Mouse (Mus musculus): ENCODE measurements at regions not wholly inside any gene's neighbourhood (a gene's known extent, or its start where the extent isn't known, plus 50 kb on each side); places are given as distances from the start of the nearest gene placed in this dataset.
A peak's percentile ranks its signal among the peaks of the same experiment; 100 is the strongest.

DNA sequence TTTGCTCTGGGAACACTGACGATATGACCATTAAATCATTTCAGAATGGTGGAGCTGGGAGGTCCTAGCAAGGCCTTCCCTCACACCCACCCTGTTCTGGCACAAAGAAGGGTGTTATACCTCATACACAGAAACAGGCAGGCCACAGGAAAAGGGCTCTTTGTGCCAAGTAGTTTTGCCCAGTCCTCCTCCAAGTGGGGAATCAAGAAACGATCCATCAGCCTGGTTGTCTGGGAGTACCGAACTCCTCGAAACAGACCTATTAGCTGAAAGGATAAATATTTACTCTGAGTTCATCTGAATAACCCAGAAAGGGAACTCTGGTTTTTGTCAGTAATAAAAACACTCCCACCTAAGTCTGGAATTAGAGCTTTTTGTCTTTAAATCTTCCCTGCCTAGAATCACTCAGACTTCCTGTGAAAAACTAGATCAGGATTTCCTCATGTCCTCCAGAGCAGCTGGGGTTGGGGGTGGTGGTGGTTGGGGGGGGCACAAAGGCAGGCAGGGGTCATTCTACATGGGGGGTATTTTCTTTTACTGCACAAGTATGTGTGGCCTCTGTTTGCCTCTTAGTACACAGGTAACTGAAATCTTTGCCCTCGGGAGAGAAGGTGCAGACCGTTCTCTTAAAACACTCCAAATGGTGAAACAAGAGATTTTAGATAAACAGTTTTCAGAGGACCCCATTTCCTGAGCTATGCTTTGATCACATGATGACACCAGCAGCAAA is 681.3 kb downstream of the Gsdmc2 start:
- H3K36me3 ChIP-seq (ENCODE audit: control insufficient read depth, insufficient read depth, low read length), result no peaks in the 10 kb centered on the region
- WGBS, result 14% methylated on average over 6 of the region's 6 CpGs
- H3K27me3 ChIP-seq (ENCODE audit: control insufficient read depth, insufficient read depth, low read depth, low read length), result no peaks in the 10 kb centered on the region
- H3K27ac ChIP-seq (ENCODE audit: low read length), result no peak overlapping the region
- H3K4me1 ChIP-seq (replicated peaks; ENCODE audit: control insufficient read depth, insufficient read depth, low read length), result peaks cover 6% of the 10 kb centered on the region; the same call in 1 of the 2 replicates
- H3K9ac ChIP-seq (ENCODE audit: low read length), result no peak overlapping the region
- H3K4me3 ChIP-seq (ENCODE audit: low read length), result no peak overlapping the region
- H3K9me3 ChIP-seq (ENCODE audit: control insufficient read depth, low read length), result no peaks in the 10 kb centered on the region
- peak; percentile 41 for ATAC-seq (ENCODE audit: low read depth)
- H3K4me2 ChIP-seq (ENCODE audit: low read depth, low read length), result no peak overlapping the region

- Histone ChIP-seq H3K27me3 (ENCODE audit: control insufficient read depth, insufficient read depth, low read depth, low read length) (no peaks in the 10 kb centered on the region), H3K36me3 (ENCODE audit: control insufficient read depth, insufficient read depth, low read length) (no peaks in the 10 kb centered on the region), H3K4me2 (ENCODE audit: low read depth, low read length) (no peak overlapping the region), H3K27ac (ENCODE audit: low read length) (no peak overlapping the region), H3K9me3 (ENCODE audit: control insufficient read depth, low read length) (no peaks in the 10 kb centered on the region), H3K4me1 (replicated peaks; ENCODE audit: control insufficient read depth, insufficient read depth, low read length) (peaks cover 6% of the 10 kb centered on the region; the same call in 1 of the 2 replicates), H3K4me3 (ENCODE audit: low read length) (no peak overlapping the region), H3K9ac (ENCODE audit: low read length) (no peak overlapping the region)
- no peak for ATAC-seq (ENCODE audit: low read depth)
- 44% methylated on average over 4 of the region's 4 CpGs for WGBS
Measured at GRCm38 (mm10) chr15:63162881-63163549, 682.0 kb downstream of the Gsdmc2 start.

DNA sequence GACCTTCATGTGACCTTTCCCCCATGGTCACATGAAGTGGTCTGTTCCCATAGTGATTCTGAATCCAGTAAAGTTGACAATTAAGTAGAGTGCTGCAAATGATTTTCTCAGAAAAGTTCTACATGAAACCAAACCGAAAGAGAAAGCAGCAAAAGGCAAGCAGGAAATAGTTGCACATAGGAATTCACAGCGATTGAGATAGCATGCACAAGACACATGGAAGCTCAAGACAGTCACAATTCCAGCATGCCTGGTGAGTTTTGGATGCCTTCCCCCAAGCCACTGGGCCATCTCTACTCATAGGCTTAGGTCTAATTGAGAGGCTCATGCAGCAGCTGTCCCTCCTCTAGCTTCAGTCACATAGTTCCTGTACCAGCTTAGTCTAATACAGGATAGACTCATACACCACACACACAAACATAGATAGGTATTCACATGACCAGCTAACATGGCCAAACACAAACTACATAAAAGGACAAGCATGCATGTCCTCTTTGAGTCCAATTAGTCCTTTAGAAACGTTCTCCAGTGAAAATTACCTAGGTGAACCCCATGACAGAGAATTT is 721.8 kb downstream of the Gsdmc2 start:
- no peaks in the 10 kb centered on the region for H3K27me3 ChIP-seq (ENCODE audit: control insufficient read depth, insufficient read depth, low read depth, low read length)
- no peak for ATAC-seq (ENCODE audit: low read depth)
- H3K4me1 ChIP-seq (replicated peaks; ENCODE audit: control insufficient read depth, insufficient read depth, low read length), result no peaks in the 10 kb centered on the region
- no peak overlapping the region for H3K9ac ChIP-seq (ENCODE audit: low read length)
- no peak overlapping the region for H3K4me3 ChIP-seq (ENCODE audit: low read length)
- H3K4me2 ChIP-seq (ENCODE audit: low read depth, low read length), result no peak overlapping the region
- H3K9me3 ChIP-seq (ENCODE audit: control insufficient read depth, low read length), result no peaks in the 10 kb centered on the region
- H3K36me3 ChIP-seq (ENCODE audit: control insufficient read depth, insufficient read depth, low read length), result no peaks in the 10 kb centered on the region
- 78% methylated on average over 3 of the region's 3 CpGs for WGBS
- no peak overlapping the region for H3K27ac ChIP-seq (ENCODE audit: low read length)

GRCm38 (mm10) chr15:63112918-63113317 is 732.1 kb downstream of the Gsdmc2 start:
- no peaks in the 10 kb centered on the region for H3K9me3 ChIP-seq (ENCODE audit: control insufficient read depth, low read length)
- no peak overlapping the region for H3K27ac ChIP-seq (ENCODE audit: low read length)
- 66% methylated on average over 2 of the region's 2 CpGs for WGBS
- H3K4me3 ChIP-seq (ENCODE audit: low read length), result no peak overlapping the region
- no peaks in the 10 kb centered on the region for H3K27me3 ChIP-seq (ENCODE audit: control insufficient read depth, insufficient read depth, low read depth, low read length)
- no peak overlapping the region for H3K4me2 ChIP-seq (ENCODE audit: low read depth, low read length)
- H3K4me1 ChIP-seq (replicated peaks; ENCODE audit: control insufficient read depth, insufficient read depth, low read length), result no peaks in the 10 kb centered on the region
- no peak overlapping the region for H3K9ac ChIP-seq (ENCODE audit: low read length)
- ATAC-seq (ENCODE audit: low read depth), result no peak
- no peaks in the 10 kb centered on the region for H3K36me3 ChIP-seq (ENCODE audit: control insufficient read depth, insufficient read depth, low read length)

DNA sequence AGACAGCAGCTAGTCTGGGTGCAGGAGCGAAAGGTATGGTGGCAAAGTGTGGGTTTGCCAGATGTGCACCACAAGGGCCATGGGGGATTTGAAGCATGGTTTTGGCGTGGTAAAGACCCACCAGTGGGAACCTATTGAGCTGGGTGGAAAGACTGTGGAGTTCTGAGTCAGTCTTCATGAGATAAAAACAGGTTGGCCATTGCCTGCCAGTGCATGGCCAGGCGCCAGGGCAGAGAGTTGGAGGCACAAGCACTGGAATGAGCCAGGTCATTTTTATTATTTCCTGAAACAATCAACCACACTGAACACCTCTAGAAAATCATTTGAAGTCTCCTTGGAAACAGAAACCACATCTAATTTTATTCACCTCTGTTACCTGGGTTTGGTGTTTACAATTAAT is 744.9 kb downstream of the Gsdmc2 start:
- no peak for ATAC-seq (ENCODE audit: low read depth)

DNA sequence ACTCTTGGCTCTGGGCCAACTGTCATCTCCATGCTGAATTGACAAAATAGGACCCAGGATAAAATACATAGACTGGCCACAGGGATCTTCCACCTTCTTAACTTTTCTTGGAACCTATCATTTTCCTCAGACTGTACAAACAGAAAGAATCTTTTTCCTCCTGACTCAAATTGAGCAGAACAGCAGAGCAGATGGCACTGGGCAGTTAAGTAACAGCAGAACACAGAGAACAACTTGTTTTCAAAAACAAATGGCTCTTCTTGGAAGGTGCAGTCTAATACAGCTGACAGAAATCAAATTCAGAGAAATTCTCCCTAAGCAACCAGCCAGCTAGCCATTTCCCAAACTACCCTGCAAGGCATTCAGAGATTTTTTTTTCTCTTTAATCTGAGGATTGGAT is 763.0 kb downstream of the Gsdmc2 start:
- no peak overlapping the region for H3K9ac ChIP-seq (ENCODE audit: low read length)
- no peaks in the 10 kb centered on the region for H3K4me1 ChIP-seq (replicated peaks; ENCODE audit: control insufficient read depth, insufficient read depth, low read length)
- H3K27ac ChIP-seq (ENCODE audit: low read length), result no peak overlapping the region
- H3K27me3 ChIP-seq (ENCODE audit: control insufficient read depth, insufficient read depth, low read depth, low read length), result no peaks in the 10 kb centered on the region
- H3K4me3 ChIP-seq (ENCODE audit: low read length), result no peak overlapping the region
- no peak for ATAC-seq (ENCODE audit: low read depth)
- H3K4me2 ChIP-seq (ENCODE audit: low read depth, low read length), result no peak overlapping the region
- no peaks in the 10 kb centered on the region for H3K9me3 ChIP-seq (ENCODE audit: control insufficient read depth, low read length)
- no peaks in the 10 kb centered on the region for H3K36me3 ChIP-seq (ENCODE audit: control insufficient read depth, insufficient read depth, low read length)

More for the DNA sequence above, 744.9 kb downstream of the Gsdmc2 start:
- WGBS, result 82% methylated on average over 3 of the region's 3 CpGs
- H3K4me3 ChIP-seq (ENCODE audit: low read length), result no peak overlapping the region
- H3K27me3 ChIP-seq (ENCODE audit: control insufficient read depth, insufficient read depth, low read depth, low read length), result no peaks in the 10 kb centered on the region
- no peak overlapping the region for H3K9ac ChIP-seq (ENCODE audit: low read length)
- no peak overlapping the region for H3K27ac ChIP-seq (ENCODE audit: low read length)
- H3K4me1 ChIP-seq (replicated peaks; ENCODE audit: control insufficient read depth, insufficient read depth, low read length), result no peaks in the 10 kb centered on the region
- H3K36me3 ChIP-seq (ENCODE audit: control insufficient read depth, insufficient read depth, low read length), result no peaks in the 10 kb centered on the region
- no peak overlapping the region for H3K4me2 ChIP-seq (ENCODE audit: low read depth, low read length)
- H3K9me3 ChIP-seq (ENCODE audit: control insufficient read depth, low read length), result no peaks in the 10 kb centered on the region

GRCm38 (mm10) chr15:63079825-63080224 is 765.2 kb downstream of the Gsdmc2 start:
- 66% methylated on average over 4 of the region's 4 CpGs for WGBS
- ATAC-seq (ENCODE audit: low read depth), result peak; percentile 34; the same call in 1 of the 2 replicates
- no peak overlapping the region for H3K9ac ChIP-seq (ENCODE audit: low read length)

GRCm38 (mm10) chr15:63071921-63072320 is 773.1 kb downstream of the Gsdmc2 start:
- Histone ChIP-seq H3K4me3 (ENCODE audit: low read length) (no peak overlapping the region), H3K36me3 (ENCODE audit: control insufficient read depth, insufficient read depth, low read length) (no peaks in the 10 kb centered on the region), H3K27me3 (ENCODE audit: control insufficient read depth, insufficient read depth, low read depth, low read length) (no peaks in the 10 kb centered on the region), H3K27ac (ENCODE audit: low read length) (no peak overlapping the region), H3K4me2 (ENCODE audit: low read depth, low read length) (no peak overlapping the region), H3K9me3 (ENCODE audit: control insufficient read depth, low read length) (no peaks in the 10 kb centered on the region), H3K9ac (ENCODE audit: low read length) (no peak overlapping the region), H3K4me1 (replicated peaks; ENCODE audit: control insufficient read depth, insufficient read depth, low read length) (peaks cover 4% of the 10 kb centered on the region)
- ATAC-seq (ENCODE audit: low read depth), result no peak
- 78% methylated on average over 4 of the region's 4 CpGs for WGBS

More at GRCm38 (mm10) chr15:63079825-63080224, 765.2 kb downstream of the Gsdmc2 start:
- no peak overlapping the region for H3K27ac ChIP-seq (ENCODE audit: low read length)
- no peak overlapping the region for H3K4me2 ChIP-seq (ENCODE audit: low read depth, low read length)
- no peaks in the 10 kb centered on the region for H3K27me3 ChIP-seq (ENCODE audit: control insufficient read depth, insufficient read depth, low read depth, low read length)
- H3K9me3 ChIP-seq (ENCODE audit: control insufficient read depth, low read length), result no peaks in the 10 kb centered on the region
- H3K36me3 ChIP-seq (ENCODE audit: control insufficient read depth, insufficient read depth, low read length), result no peaks in the 10 kb centered on the region
- H3K4me3 ChIP-seq (ENCODE audit: low read length), result no peak overlapping the region
- no peaks in the 10 kb centered on the region for H3K4me1 ChIP-seq (replicated peaks; ENCODE audit: control insufficient read depth, insufficient read depth, low read length)

DNA sequence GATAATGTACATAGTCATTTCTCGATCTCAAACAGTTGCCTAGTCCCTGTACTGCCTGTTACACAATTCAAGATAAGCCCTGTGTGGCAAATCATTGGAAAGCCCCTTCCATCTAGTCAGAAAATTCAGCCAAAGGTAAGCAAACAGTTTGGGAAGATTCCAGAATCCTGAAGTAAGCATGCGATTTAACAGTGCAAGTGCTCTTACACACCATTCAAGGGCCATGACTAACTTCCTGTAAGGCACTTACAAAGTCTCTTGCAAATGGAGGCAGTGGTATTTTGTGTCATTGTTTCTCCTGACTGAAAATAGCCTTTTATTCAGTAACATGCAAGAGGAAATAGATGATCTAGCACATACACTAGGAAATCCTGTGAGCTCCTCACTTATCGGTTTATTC is 777.9 kb downstream of the Gsdmc2 start:
- no peaks in the 10 kb centered on the region for H3K27me3 ChIP-seq (ENCODE audit: control insufficient read depth, insufficient read depth, low read depth, low read length)
- H3K9ac ChIP-seq (ENCODE audit: low read length), result no peak overlapping the region
- H3K4me2 ChIP-seq (ENCODE audit: low read depth, low read length), result no peak overlapping the region
- ATAC-seq (ENCODE audit: low read depth), result peak; percentile 37; the same call in 1 of the 2 replicates
- 42% methylated on average over 3 of the region's 3 CpGs for WGBS
- no peak overlapping the region for H3K4me3 ChIP-seq (ENCODE audit: low read length)
- H3K9me3 ChIP-seq (ENCODE audit: control insufficient read depth, low read length), result no peaks in the 10 kb centered on the region
- no peaks in the 10 kb centered on the region for H3K36me3 ChIP-seq (ENCODE audit: control insufficient read depth, insufficient read depth, low read length)
- H3K27ac ChIP-seq (ENCODE audit: low read length), result no peak overlapping the region
- peaks cover 4% of the 10 kb centered on the region for H3K4me1 ChIP-seq (replicated peaks; ENCODE audit: control insufficient read depth, insufficient read depth, low read length)

Data from lung, embryonic 16.5 days (tissue).